Mouse (Mus musculus) cerebellum, adult 11-12 months (tissue): ENCODE measurements around the gene Olfr1294.

Experiments used
- DNase-seq: peaks from one replicate; pipeline ENCODE4 v3.0.0; 2022

The Olfr1294 gene

GRCm38 (mm10) chr2:111540191-111540590 lies at the start of gene Olfr1294:
Gene Olfr1294 (minus strand): TSS chr2:111540291.
- no peak for DNase-seq

GRCm38 (mm10) chr2:111569581-111569980 lies 29.5 kb upstream of the Olfr1294 start, which contains the start of gene Olfr1295:
Gene Olfr1295 (minus strand): TSS chr2:111569681.
- no peak for DNase-seq

- DNase-seq: no peak
Measured at GRCm38 (mm10) chr2:111524903-111525302, 15.2 kb downstream of the Olfr1294 start, which contains the start of gene Olfr1293-ps. Gene Olfr1293-ps (plus strand): TSS chr2:111525203.

- no peak for DNase-seq
Measured at GRCm38 (mm10) chr2:111517451-111517850, 22.6 kb downstream of the Olfr1294 start.

GRCm38 (mm10) chr2:111496880-111497279 lies 43.2 kb downstream of the Olfr1294 start, which contains the start of gene Olfr1291-ps1:
Gene Olfr1291-ps1 (plus strand): TSS chr2:111497180.
- DNase-seq: no peak

- DNase-seq: no peak
Measured at GRCm38 (mm10) chr2:111493729-111494128, 46.4 kb downstream of the Olfr1294 start, which contains the start of gene Olfr1290. Gene Olfr1290 (minus strand): TSS chr2:111493829.
